Mouse (Mus musculus) forelimb bud, embryonic 11.5 days (tissue): ENCODE measurements at regions not wholly inside any gene's neighbourhood (a gene's known extent, or its start where the extent isn't known, plus 50 kb on each side); places are given as distances from the start of the nearest gene placed in this dataset.
A peak's percentile ranks its signal among the peaks of the same experiment; 100 is the strongest.

ENCODE experiments used
- DNase-seq: peaks from one replicate; pipeline ENCODE4 v3.0.0-alpha.2; 2012; ENCODE audit warnings: low read depth, low spot score

GRCm38 (mm10) chr1:194334752-194335719 lies 283.0 kb upstream of the Plxna2 start:
- DNase-seq = no peak

GRCm38 (mm10) chr1:194332639-194333038 lies 285.4 kb upstream of the Plxna2 start:
- DNase-seq = no peak

- DNase-seq = no peak
Observed at GRCm38 (mm10) chr1:194330471-194330870, 287.5 kb upstream of the Plxna2 start.

DNA sequence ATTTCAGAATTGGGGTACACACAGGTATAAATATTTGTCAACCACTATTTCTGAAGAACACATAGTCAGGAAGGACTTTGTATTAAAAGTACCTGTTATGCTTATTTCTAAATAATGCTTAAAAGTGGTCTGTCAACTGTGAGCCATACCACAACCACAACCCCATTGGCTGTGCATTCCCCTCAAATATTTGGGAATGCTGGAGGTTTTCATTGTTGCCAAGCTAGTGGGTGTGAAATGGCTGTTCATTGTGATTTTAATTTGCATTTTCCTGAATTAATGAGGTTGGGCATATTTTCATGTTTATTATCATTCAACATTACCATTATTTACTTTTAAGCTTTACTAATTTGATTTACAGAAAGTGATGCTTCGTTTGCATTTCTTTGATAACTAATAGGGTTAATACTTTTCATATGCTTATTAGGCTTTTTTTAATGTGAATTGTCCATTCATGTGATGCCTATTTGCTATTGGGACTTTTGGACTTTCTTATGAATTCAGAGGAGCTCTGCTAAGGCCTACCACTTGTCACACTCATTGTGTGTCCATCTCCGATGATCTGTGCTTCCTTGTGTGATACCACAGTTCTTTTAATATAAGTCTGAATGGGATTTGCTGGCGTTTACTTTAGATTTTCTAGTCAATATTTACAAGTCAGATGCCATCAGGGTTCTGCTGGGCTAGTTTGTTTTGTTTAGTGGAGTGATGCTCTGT lies 297.5 kb upstream of the Plxna2 start:
- no peak for DNase-seq

DNA sequence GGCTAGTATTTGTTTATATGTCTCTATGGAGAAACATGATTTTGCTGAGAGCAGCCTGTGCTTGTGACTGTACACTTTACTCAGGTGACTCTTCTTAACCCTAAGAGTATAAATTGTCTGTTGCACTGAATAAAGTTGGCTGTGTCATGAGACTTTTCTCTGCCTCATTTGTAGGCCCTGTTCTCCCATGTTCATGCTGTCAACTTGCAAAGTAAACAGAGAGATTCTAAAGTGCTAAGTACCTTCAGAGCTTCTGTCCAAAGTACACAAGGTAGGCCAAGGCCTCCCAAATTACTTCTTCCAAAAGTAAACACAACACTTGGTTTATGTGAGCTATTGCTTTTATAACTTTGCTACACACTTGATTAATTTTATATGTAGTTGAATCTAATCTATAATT lies 299.7 kb upstream of the Plxna2 start:
- no peak for DNase-seq

DNA sequence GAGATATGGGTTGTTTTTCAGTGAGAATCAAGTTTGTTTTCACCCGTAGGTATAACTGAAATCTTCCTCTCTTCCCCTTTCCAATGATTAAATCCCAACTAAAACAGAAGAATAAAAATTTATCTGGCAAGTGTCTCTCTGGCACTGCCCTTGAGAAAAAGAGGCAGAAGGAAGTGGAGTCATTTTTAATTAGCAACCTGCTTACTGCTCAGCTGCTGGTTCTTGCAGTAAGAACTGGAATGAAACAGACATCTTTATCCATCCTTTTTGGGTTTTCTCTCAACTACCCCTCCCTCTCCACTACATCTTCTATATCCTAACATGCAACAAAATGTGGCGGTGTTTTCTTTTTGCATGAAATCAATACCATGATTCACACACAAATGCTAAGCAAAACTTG lies 302.4 kb upstream of the Plxna2 start:
- no peak for DNase-seq

- DNase-seq = peak; percentile 17
Observed at GRCm38 (mm10) chr1:194310373-194310772, 307.6 kb upstream of the Plxna2 start.

DNA sequence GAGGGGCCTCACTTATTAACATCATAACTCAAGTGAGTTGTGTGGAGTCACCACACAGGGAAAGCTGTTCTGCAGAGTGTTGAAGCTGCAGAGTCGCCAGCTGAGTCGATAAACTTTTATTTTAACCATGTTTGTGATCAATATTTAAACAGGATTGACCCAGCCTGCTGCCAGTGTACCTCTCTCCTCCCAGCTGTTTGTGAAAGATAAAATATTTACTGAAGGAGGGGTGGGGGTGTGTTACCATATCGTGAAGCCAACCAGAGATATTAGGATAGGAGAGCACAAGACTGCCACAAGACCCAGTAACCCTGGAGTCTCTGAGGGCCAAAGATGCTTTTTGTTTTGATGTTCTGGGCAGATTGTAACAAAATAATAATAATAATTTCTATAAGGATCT lies 309.4 kb upstream of the Plxna2 start:
- DNase-seq = no peak

- DNase-seq = no peak
Observed at GRCm38 (mm10) chr1:194303951-194304350, 314.1 kb upstream of the Plxna2 start.

DNA sequence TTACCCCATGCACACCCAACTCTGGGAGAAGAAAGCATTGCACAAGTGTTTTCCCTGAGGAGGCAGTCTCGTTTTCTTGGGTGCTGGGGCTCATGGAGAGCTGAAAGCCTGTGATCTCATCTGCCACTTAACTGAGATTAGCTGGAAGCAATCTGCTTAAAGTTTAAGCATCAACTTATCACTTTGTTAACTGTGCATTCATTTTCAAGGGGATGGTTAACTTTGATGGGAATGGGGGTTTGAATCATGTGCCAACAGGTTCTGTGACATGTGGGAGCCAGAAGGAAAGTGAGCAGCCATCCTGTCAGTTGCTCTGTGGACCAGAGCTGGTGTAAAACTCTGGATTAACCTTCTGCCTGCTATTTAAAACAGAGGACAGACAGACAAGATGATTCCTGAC lies 315.2 kb upstream of the Plxna2 start:
- DNase-seq = no peak

- no peak for DNase-seq
Observed at GRCm38 (mm10) chr1:194281941-194282340, 336.1 kb upstream of the Plxna2 start.

GRCm38 (mm10) chr1:194268028-194268427 lies 350.0 kb upstream of the Plxna2 start:
- DNase-seq = no peak

- no peak for DNase-seq
Observed at GRCm38 (mm10) chr1:194262374-194262773, 355.6 kb upstream of the Plxna2 start.

GRCm38 (mm10) chr1:194259957-194260356 lies 358.1 kb upstream of the Plxna2 start:
- no peak for DNase-seq

- no peak for DNase-seq
Observed at GRCm38 (mm10) chr1:194244776-194245366, 373.1 kb upstream of the Plxna2 start.

- no peak for DNase-seq
Observed at GRCm38 (mm10) chr1:194241111-194241510, 376.9 kb upstream of the Plxna2 start.

GRCm38 (mm10) chr1:194231206-194231605 lies 386.8 kb upstream of the Plxna2 start:
- no peak for DNase-seq

DNA sequence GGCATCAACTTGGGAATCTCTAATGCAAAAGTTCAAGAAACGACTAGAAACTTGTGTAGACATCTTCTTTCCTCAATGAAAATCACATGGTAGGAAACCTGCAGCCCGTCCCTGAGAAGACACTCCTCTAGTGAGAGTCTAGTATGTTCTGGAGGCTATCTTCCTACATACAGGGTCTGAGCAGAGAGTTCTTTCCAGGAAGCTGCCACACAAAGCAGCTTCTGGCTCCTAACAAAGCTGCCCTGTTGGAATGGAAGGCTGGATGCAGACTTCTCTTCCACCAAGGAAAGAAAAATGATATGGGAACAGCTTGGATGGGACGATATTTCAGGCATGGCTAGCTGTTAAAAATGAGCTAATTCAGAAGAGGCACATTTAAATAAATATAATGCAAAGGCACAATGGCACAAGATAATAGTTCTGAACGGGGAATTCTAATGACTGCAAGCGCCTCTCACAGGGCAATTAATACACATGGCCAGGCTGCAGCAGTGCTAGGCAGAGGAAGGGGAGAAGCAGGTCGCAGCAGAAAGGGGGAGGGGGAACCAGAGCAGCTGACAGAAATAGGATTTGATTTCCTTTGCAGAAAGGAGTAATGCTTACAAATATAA lies 391.4 kb upstream of the Plxna2 start:
- DNase-seq = no peak

DNA sequence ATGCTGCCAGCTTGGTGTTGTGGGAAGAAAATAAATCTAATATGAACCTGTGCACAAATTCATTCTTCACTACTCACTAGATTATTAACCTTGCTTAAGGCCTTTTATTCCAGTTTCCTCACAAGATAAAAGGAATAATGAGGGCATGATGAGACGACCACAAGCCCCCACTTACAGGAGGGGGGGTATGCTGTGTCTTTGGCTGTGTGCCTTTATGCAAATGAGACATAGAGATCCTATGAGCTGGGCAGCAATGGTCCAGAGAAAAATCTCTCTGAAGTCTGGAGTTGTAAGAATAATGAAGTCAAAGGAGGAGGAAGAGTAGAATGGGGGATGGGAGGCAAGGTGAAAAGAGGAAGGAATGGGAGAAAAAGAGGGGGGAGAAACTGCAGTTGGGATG lies 392.2 kb upstream of the Plxna2 start:
- no peak for DNase-seq

- no peak for DNase-seq
Observed at GRCm38 (mm10) chr1:194224046-194224445, 394.0 kb upstream of the Plxna2 start.

- DNase-seq = no peak
Observed at GRCm38 (mm10) chr1:194223610-194224009, 394.4 kb upstream of the Plxna2 start.

GRCm38 (mm10) chr1:194223015-194223414 lies 395.0 kb upstream of the Plxna2 start:
- peak; percentile 74 for DNase-seq
